Mouse (Mus musculus): ENCODE measurements around the gene 5031439G07Rik. TPM values are rescaled to one million over a fixed set of nuclear protein-coding genes. Genes with fewer than 3 reads are reported as not detected.

5031439G07Rik gene
- total and polyA plus RNA-seq, 2 experiments from 2014 or later: 2.2 to 27.3 TPM

- 89% methylated on average over 3 of the region's 3 CpGs for WGBS
- no peak for ATAC-seq (ENCODE audit: insufficient read depth, low read depth)
- H3K27me3 ChIP-seq (ENCODE audit: control insufficient read depth, insufficient read depth, low read length): no peaks in the 10 kb centered on the region
- H3K36me3 ChIP-seq (replicated peaks; ENCODE audit: control insufficient read depth, insufficient read depth, low read length): peaks cover 6% of the 10 kb centered on the region; the same call in 1 of the 2 replicates
- H3K4me1 ChIP-seq (ENCODE audit: control insufficient read depth, insufficient read depth): no peaks in the 10 kb centered on the region
- no peak for TF ChIP-seq EP300 (IDR thresholded peaks at IDR 0.05; ENCODE audit: low read depth)
- no peak for TF ChIP-seq CTCF (IDR thresholded peaks at IDR 0.05; ENCODE audit: low read depth)
- H3K27ac ChIP-seq (ENCODE audit: low read depth): no peak overlapping the region
- H3K4me2 ChIP-seq (ENCODE audit: low read depth, low read length): no peak overlapping the region
- no peak for DNase-seq (ENCODE audit: low spot score)
- no peak overlapping the region for H3K4me3 ChIP-seq (ENCODE audit: low read depth, low read length)
- no peaks in the 10 kb centered on the region for H3K9me3 ChIP-seq (replicated peaks; ENCODE audit: control insufficient read depth, low read length)
- no peak overlapping the region for H3K9ac ChIP-seq (replicated peaks; ENCODE audit: low read depth, low read length)
These were observed 30.0 kb downstream of the 5031439G07Rik start for GRCm38 (mm10) chr15:84958331-84958730.

- 60% methylated on average over 3 of the region's 3 CpGs for WGBS
- no peaks in the 10 kb centered on the region for H3K27me3 ChIP-seq (ENCODE audit: control insufficient read depth, insufficient read depth, low read length)
- H3K9me3 ChIP-seq (replicated peaks; ENCODE audit: control insufficient read depth, low read length): no peaks in the 10 kb centered on the region
- ATAC-seq (ENCODE audit: insufficient read depth, low read depth): no peak
- no peak for DNase-seq (ENCODE audit: low spot score)
- H3K27ac ChIP-seq (ENCODE audit: low read depth): no peak overlapping the region
- H3K4me3 ChIP-seq (ENCODE audit: low read depth, low read length): no peak overlapping the region
- H3K36me3 ChIP-seq (replicated peaks; ENCODE audit: control insufficient read depth, insufficient read depth, low read length): peaks cover 6% of the 10 kb centered on the region; the same call in 1 of the 2 replicates
- TF ChIP-seq EP300 (IDR thresholded peaks at IDR 0.05; ENCODE audit: low read depth): no peak
- no peak for TF ChIP-seq CTCF (IDR thresholded peaks at IDR 0.05; ENCODE audit: low read depth)
- no peak overlapping the region for H3K9ac ChIP-seq (replicated peaks; ENCODE audit: low read depth, low read length)
- no peak overlapping the region for H3K4me2 ChIP-seq (ENCODE audit: low read depth, low read length)
- no peaks in the 10 kb centered on the region for H3K4me1 ChIP-seq (ENCODE audit: control insufficient read depth, insufficient read depth)
These were observed 30.5 kb downstream of the 5031439G07Rik start for GRCm38 (mm10) chr15:84957851-84958250.

GRCm38 (mm10) chr15:84953259-84953658 lies 35.1 kb downstream of the 5031439G07Rik start:
- DNase-seq (ENCODE audit: low spot score): no peak
- no peak for ATAC-seq (ENCODE audit: insufficient read depth, low read depth)
- WGBS: 89% methylated on average over 11 of the region's 11 CpGs
- no peak for TF ChIP-seq EP300 (IDR thresholded peaks at IDR 0.05; ENCODE audit: low read depth)
- TF ChIP-seq CTCF (IDR thresholded peaks at IDR 0.05; ENCODE audit: low read depth): no peak
- peaks cover 19% of the 10 kb centered on the region for H3K36me3 ChIP-seq (replicated peaks; ENCODE audit: control insufficient read depth, insufficient read depth, low read length)
- no peaks in the 10 kb centered on the region for H3K4me1 ChIP-seq (ENCODE audit: control insufficient read depth, insufficient read depth)
- no peak overlapping the region for H3K9ac ChIP-seq (replicated peaks; ENCODE audit: low read depth, low read length)
- H3K4me2 ChIP-seq (ENCODE audit: low read depth, low read length): no peak overlapping the region
- no peaks in the 10 kb centered on the region for H3K27me3 ChIP-seq (ENCODE audit: control insufficient read depth, insufficient read depth, low read length)
- no peak overlapping the region for H3K27ac ChIP-seq (ENCODE audit: low read depth)
- H3K9me3 ChIP-seq (replicated peaks; ENCODE audit: control insufficient read depth, low read length): no peaks in the 10 kb centered on the region
- H3K4me3 ChIP-seq (ENCODE audit: low read depth, low read length): no peak overlapping the region

DNA sequence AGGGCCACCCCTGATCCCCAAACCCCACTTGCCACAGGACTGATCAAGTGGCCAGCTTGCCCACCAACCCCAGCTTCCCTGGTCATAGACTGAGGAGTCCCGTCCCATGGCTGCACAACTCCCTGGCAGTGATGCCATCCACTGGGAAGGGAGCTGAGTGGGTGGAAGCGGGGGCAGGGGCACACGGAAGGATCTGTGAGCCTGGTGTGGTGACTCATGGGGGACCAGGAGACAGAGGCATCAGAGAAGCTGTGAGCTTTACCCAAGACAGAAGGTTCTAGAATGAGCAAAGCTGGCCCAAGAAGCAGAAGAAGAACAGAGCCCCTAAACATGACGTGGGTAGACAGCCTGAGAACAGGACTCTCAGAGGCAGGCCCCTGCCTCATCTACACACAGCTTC lies 38.3 kb downstream of the 5031439G07Rik start:
- H3K36me3 ChIP-seq (replicated peaks; ENCODE audit: control insufficient read depth, insufficient read depth, low read length): peaks cover 19% of the 10 kb centered on the region
- TF ChIP-seq EP300 (IDR thresholded peaks at IDR 0.05; ENCODE audit: low read depth) (no peak), CTCF (IDR thresholded peaks at IDR 0.05; ENCODE audit: low read depth) (no peak)

DNA sequence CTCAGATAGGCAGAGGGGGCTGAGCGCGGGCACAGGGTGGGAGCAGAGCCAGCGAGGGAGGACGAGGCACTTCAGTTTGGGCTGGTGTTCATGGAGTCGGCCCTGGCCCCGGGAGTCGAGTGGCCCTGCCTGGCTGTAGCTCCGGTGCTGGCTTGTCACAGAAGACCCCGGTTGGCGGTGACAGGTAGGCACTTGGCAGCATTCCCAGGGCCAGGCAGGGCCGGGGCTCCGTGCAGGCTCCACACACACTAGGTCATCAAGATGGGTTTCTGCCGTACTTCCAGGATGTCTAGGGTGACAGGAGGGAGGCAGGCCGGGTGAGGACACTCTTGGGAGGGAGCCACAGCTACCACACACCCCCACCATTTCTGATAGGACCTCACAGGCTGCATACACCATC lies 39.4 kb downstream of the 5031439G07Rik start:
- Histone ChIP-seq H3K27me3 (ENCODE audit: control insufficient read depth, insufficient read depth, low read length) (no peaks in the 10 kb centered on the region), H3K27ac (ENCODE audit: low read depth) (no peak overlapping the region), H3K4me2 (ENCODE audit: low read depth, low read length) (no peak overlapping the region), H3K4me3 (ENCODE audit: low read depth, low read length) (no peak overlapping the region), H3K36me3 (replicated peaks; ENCODE audit: control insufficient read depth, insufficient read depth, low read length) (peaks cover 18% of the 10 kb centered on the region), H3K4me1 (ENCODE audit: control insufficient read depth, insufficient read depth) (peaks cover 7% of the 10 kb centered on the region; the same call in 1 of the 2 replicates), H3K9ac (replicated peaks; ENCODE audit: low read depth, low read length) (no peak overlapping the region), H3K9me3 (replicated peaks; ENCODE audit: control insufficient read depth, low read length) (no peaks in the 10 kb centered on the region)
- 28% methylated on average over 14 of the region's 14 CpGs for WGBS
- ATAC-seq (ENCODE audit: insufficient read depth, low read depth): peak; percentile 45; the same call in 1 of the 2 replicates
- TF ChIP-seq EP300 (IDR thresholded peaks at IDR 0.05; ENCODE audit: low read depth): no peak
- TF ChIP-seq CTCF (IDR thresholded peaks at IDR 0.05; ENCODE audit: low read depth): no peak
- no peak for DNase-seq (ENCODE audit: low spot score)

More for the DNA sequence above, 38.3 kb downstream of the 5031439G07Rik start:
- Histone ChIP-seq H3K4me2 (ENCODE audit: low read depth, low read length) (no peak overlapping the region), H3K27me3 (ENCODE audit: control insufficient read depth, insufficient read depth, low read length) (no peaks in the 10 kb centered on the region), H3K4me1 (ENCODE audit: control insufficient read depth, insufficient read depth) (no peaks in the 10 kb centered on the region), H3K9ac (replicated peaks; ENCODE audit: low read depth, low read length) (no peak overlapping the region), H3K9me3 (replicated peaks; ENCODE audit: control insufficient read depth, low read length) (no peaks in the 10 kb centered on the region), H3K4me3 (ENCODE audit: low read depth, low read length) (no peak overlapping the region), H3K27ac (ENCODE audit: low read depth) (no peak overlapping the region)
- DNase-seq (ENCODE audit: low spot score) (no peak), ATAC-seq (ENCODE audit: insufficient read depth, low read depth) (no peak)
- WGBS: 83% methylated on average over 4 of the region's 4 CpGs

- DNase-seq (ENCODE audit: low spot score) (no peak), ATAC-seq (ENCODE audit: insufficient read depth, low read depth) (no peak)
- Histone ChIP-seq H3K4me1 (ENCODE audit: control insufficient read depth, insufficient read depth) (peaks cover 7% of the 10 kb centered on the region; the same call in 1 of the 2 replicates), H3K27me3 (ENCODE audit: control insufficient read depth, insufficient read depth, low read length) (no peaks in the 10 kb centered on the region), H3K9ac (replicated peaks; ENCODE audit: low read depth, low read length) (no peak overlapping the region), H3K27ac (ENCODE audit: low read depth) (no peak overlapping the region), H3K4me3 (ENCODE audit: low read depth, low read length) (no peak overlapping the region), H3K36me3 (replicated peaks; ENCODE audit: control insufficient read depth, insufficient read depth, low read length) (peaks cover 29% of the 10 kb centered on the region), H3K4me2 (ENCODE audit: low read depth, low read length) (no peak overlapping the region), H3K9me3 (replicated peaks; ENCODE audit: control insufficient read depth, low read length) (no peaks in the 10 kb centered on the region)
- no peak for TF ChIP-seq EP300 (IDR thresholded peaks at IDR 0.05; ENCODE audit: low read depth)
- TF ChIP-seq CTCF (IDR thresholded peaks at IDR 0.05; ENCODE audit: low read depth): no peak
- WGBS: 56% methylated on average over 5 of the region's 5 CpGs
These were observed 44.0 kb downstream of the 5031439G07Rik start for GRCm38 (mm10) chr15:84944319-84944718.

Data from heart, postnatal 0 days (tissue).